Mouse (Mus musculus) brain, embryonic 14.5 days (tissue): ENCODE results near the gene Plekhd1. TPM values are rescaled to one million over a fixed set of nuclear protein-coding genes. Genes with fewer than 3 reads are reported as not detected.

ENCODE experiments used
- DNase-seq: peaks from one replicate; pipeline ENCODE4 v3.0.0-alpha.2; 2011; ENCODE audit warnings: low read depth
- CTCF ChIP-seq: fragments of 200-500 bp; IDR thresholded peaks from 2 replicates; pipeline ENCODE4 v1.5.1; 2012; ENCODE audit warnings: inconsistent platforms, mild to moderate bottlenecking, moderate library complexity, borderline replicate concordance; ENCODE audit not compliant: insufficient read depth, insufficient read length; ENCODE audit errors: extremely low read depth
- POLR2A ChIP-seq: fragments of 200-500 bp; IDR thresholded peaks from 2 replicates; pipeline ENCODE4 v1.6.1; 2012; ENCODE audit warnings: mild to moderate bottlenecking, inconsistent platforms, borderline replicate concordance; ENCODE audit not compliant: poor library complexity, insufficient read depth, insufficient read length, severe bottlenecking; ENCODE audit errors: extremely low read depth
- polyA plus RNA-seq: library from polyadenylated mRNA; depleted of rRNA; stranded (reverse); fragments of >200 nt; gene quantifications from 2 replicates; pipeline ENCODE4 v1.2.3, GENCODE M21; 2012

The Plekhd1 gene
- polyA plus RNA-seq, 1 experiment: 3.5 TPM

GRCm38 (mm10) chr12:80681340-80681739 is 11.1 kb upstream of the Plekhd1 start:
- no peak for TF ChIP-seq POLR2A
- TF ChIP-seq CTCF: peak; percentile 77; the same call in 1 of the 2 replicates
- DNase-seq: peak; percentile 51

DNA sequence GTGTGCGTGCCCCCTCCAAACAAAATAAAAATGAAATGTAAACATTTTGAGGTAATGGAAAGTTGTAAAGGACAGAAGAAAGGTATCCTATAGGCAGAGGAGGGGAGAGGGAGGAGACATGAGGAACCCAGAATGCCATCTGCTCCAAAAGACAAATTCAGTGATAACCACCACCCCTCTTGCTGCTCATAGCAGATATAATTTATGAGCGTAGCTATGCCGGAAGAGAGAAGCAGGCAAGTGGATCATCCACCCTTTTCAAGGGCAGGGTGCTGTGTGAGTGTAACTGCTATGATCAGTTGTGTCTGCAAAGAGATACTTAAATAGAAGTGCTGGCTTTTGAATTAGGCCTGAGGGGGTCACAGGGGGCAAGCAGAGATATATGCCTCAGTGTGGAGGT is 8.8 kb upstream of the Plekhd1 start:
- DNase-seq: no peak
- TF ChIP-seq POLR2A (no peak), CTCF (no peak)

DNA sequence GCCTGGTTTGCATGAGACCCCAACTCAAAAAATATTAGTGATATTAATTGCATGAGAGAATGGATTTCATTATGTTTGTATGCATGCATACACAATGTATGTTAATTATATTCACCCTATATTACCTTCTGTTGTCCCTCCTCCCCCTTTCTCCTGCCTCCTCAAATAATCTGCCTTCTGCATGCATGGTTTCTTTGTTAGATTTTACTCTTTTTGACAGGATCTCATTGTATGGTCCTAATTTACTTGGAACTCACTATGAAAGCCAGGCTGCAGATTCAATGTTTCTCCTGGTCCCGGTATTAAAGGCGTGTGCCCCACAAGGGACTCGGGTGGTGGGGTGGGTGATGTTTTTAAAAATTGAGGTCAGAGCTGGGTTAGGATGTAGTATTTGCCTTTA is 8.1 kb upstream of the Plekhd1 start:
- no peak for DNase-seq
- no peak for TF ChIP-seq CTCF
- no peak for TF ChIP-seq POLR2A

DNA sequence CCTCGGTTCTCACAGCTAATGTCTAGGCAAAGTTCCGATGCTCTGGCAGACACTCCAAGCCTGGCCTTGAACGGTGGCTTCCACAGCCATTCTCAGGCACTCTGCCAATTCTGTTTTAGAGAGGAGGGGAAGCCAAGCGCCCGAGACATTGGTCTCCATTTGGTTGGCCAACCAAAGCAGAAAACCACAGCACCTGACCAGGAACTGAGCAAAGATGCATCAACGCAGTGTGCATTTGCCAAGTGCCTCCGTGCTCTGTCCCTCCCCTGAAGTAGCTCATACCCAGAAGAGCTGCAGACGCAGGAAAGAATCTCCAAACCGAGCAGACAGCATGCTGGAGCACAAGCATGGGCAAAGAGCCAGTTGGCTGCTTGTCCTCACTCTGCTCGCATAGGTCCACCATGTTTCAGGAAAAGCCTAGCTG is 4.6 kb upstream of the Plekhd1 start:
- peak; percentile 88 for DNase-seq
- no peak for TF ChIP-seq CTCF

DNA sequence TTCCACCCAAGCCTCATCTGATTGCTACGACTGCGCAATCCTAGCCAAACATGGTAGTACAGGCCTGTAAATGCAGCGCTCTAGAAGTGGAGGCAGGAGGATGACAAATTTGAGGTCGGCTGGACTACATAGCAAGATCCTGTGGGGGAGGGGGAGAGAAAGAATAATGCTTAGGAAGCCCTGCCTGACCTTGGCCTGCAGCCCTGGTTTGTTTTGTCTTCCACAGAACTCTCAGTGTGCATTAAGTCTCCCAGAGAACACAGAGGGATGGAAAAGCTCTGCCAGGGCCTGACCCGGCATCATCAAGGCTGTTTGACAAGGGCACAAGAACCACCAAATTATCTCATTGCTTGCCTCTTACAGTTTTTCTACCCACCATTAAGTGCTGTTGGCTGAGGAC is 2.7 kb upstream of the Plekhd1 start:
- no peak for TF ChIP-seq CTCF
- TF ChIP-seq POLR2A: no peak
- DNase-seq: peak; percentile 39

GRCm38 (mm10) chr12:80691671-80692091 is 710 bp upstream of the Plekhd1 start:
- peak; percentile 14 for DNase-seq
- TF ChIP-seq CTCF (no peak), POLR2A (no peak)

DNA sequence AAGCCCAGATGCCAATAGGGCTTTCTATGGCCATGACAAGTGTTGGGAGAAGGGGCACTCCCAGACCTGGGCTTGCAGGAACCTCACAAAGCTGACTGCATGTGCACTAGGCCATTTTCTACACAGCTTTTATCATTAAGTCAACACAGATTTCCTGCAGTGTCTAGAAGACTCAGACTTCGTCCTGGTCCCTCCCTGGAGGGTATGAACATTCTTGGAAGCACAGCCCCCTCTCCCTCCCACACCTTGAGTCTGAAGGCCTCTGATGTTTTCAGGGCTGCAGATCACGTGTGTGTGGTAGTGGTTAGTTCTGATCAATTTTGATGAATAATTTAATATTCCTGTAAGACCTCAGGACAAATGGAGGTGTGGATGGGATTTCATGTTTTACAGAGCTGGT is 1.3 kb downstream of the Plekhd1 start:
- peak; percentile 23 for DNase-seq
- TF ChIP-seq CTCF (no peak), POLR2A (no peak)

DNA sequence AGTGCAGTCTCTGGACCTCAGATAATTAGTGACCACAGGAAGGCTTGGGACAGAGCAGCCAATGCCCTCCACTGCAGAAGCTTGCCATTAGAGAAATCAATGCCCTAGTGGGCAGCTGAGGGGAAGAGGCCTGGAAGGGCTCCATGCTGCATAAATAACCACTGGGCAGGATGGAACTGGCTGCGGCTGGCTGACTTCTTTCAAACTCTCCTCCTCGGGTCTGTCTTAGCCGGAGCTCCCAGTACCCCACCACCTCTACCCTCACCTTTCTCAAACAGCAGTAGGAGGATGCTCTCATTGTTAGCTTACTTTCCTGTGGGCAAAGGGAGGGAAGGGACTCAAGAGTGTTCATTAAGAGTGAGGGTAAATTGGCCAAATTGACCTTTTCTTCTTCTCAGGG is 2.6 kb downstream of the Plekhd1 start:
- DNase-seq: no peak
- no peak for TF ChIP-seq CTCF
- no peak for TF ChIP-seq POLR2A

- no peak for DNase-seq
- TF ChIP-seq POLR2A (no peak), CTCF (no peak)
Observed at GRCm38 (mm10) chr12:80698526-80699143, 6.2 kb downstream of the Plekhd1 start.

DNA sequence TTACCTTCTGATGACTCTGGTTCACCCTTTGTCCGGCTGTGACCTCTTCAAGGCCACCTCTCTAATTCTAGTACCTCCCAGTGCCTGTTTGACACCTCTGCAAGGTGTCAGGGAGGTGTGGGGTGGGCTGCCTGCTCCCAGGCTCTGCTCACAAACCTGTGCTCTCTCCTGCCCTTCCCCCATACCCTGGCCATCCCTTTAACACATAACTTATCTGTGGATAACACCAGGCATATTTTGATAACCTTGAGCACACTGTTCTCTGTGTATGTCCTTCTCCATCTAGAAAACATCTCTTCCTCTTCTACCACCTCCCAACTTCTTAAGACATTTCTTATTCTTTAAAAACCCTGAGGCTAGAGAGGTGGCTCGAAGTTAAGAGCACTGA is 6.7 kb downstream of the Plekhd1 start:
- no peak for DNase-seq
- no peak for TF ChIP-seq CTCF
- no peak for TF ChIP-seq POLR2A

- peak; percentile 38 for DNase-seq
- TF ChIP-seq CTCF (no peak), POLR2A (no peak)
Observed at GRCm38 (mm10) chr12:80701332-80701731, 8.9 kb downstream of the Plekhd1 start.

- peak; percentile 46 for DNase-seq
- TF ChIP-seq CTCF (no peak), POLR2A (no peak)
Observed at GRCm38 (mm10) chr12:80706208-80706914, 14.0 kb downstream of the Plekhd1 start.
